Mouse (Mus musculus) fat pad, adult 2 months (tissue): ENCODE measurements around the gene Prkch.
"Not testable (repeated sequence)": the region's sequence is repeated elsewhere in the genome, so short reads cannot be mapped to it uniquely, and the experiment has no call there.

Experiments used
- DNase-seq: peaks from one replicate; pipeline ENCODE4 v3.0.0-alpha.2; 2011; ENCODE audit warnings: low read depth, low spot score; ENCODE audit errors: extremely low read depth

Prkch gene

DNA sequence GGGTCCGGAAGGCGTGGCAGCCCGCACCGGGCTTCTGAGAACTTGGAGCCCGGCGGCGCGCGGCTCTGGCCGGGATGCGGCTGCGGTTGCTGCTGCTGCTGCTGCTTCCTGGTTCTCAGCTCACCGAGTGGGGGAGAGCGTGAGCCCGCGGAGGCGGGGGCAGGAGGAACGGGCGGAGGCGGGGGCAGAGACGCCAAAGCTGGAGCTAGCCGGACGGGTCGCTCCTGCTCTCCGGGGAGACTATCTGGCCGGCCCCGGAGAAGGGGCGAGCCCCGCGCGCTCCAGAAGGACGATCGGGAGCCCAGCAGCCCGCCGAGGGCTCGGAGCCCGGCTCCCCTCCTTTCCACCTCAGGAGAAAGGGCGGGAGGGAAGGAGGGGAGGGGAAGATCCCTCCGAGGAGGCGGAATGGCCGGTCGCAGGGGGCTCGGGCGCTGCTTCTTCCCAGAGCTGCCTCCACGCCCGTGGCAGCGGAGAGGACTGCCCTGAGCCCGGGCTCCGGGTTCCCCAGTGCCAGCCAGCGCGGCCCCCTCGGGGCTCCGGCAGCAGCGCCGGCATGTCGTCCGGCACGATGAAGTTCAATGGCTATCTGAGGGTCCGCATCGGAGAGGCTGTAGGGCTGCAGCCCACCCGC, at the start of gene Prkch:
Gene Prkch (plus strand): TSS at position 187 of the 631 bp plus-strand sequence.
- no peak for DNase-seq

- DNase-seq = no peak
These were observed 47.0 kb upstream of the Prkch start for GRCm38 (mm10) chr12:73537499-73538138.

DNA sequence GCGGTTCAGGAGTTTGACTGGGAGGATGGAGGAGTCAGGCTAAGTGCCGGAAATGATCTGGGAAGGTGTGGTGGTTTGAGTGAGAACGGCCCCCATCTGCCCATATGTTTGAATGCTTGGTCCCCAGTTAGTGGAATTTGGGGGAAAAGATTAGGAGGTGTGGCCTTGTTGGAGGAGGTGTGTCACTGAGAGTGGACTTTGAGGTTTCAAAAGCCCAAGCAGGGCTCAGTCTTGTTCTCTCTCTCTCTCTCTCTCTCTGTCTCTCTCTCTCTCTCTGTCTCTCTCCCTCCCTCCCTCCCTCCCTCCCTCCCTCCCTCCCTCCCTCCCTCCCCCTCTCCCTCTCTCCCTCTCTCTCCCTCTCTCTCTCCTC, 46.5 kb upstream of the Prkch start:
- not testable (repeated sequence) for DNase-seq

- no peak for DNase-seq
These were observed 45.4 kb upstream of the Prkch start for GRCm38 (mm10) chr12:73539151-73539550.

- DNase-seq = no peak
These were observed 44.2 kb upstream of the Prkch start for GRCm38 (mm10) chr12:73540402-73540801.

- DNase-seq = no peak
These were observed 41.4 kb upstream of the Prkch start for GRCm38 (mm10) chr12:73543191-73543590.

GRCm38 (mm10) chr12:73544736-73545671, 39.6 kb upstream of the Prkch start:
- DNase-seq = no peak

- DNase-seq = no peak
These were observed 38.9 kb upstream of the Prkch start for GRCm38 (mm10) chr12:73545672-73546085.

DNA sequence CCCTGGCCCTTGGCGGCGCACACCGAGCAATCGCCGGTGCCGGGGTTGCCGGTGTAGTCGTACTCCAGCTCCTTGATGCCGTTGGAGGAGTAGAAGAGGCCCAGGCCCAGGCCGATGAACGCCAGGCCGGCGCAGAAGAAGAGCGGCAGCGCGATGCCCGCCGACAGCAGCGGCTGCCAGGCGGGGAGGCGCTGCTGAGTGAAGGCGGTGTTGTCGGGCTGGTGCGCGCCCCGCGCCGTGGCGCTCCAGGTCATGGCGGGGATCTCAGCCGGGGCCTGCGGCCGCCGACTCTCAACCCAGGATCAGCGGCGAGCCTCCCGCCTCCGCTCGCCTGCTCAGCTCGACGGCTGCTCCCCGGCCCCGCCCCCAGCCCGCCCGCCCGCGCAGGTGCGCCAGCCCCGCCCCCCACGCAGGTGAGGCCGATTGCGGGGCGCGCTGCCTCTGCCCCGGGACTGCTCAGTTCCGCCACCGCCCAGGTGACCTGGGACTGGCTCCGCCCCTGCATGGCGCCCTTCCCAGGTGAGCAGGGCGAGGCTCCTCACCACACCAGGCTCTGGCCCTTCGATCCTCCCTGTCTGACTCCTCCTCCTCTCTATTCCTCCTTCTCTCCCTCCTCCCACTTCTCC, 38.4 kb upstream of the Prkch start, which contains the start of gene Tmem30b:
Gene Tmem30b (minus strand): TSS at position 307 of the 626 bp plus-strand sequence.
- peak; percentile 31 for DNase-seq

DNA sequence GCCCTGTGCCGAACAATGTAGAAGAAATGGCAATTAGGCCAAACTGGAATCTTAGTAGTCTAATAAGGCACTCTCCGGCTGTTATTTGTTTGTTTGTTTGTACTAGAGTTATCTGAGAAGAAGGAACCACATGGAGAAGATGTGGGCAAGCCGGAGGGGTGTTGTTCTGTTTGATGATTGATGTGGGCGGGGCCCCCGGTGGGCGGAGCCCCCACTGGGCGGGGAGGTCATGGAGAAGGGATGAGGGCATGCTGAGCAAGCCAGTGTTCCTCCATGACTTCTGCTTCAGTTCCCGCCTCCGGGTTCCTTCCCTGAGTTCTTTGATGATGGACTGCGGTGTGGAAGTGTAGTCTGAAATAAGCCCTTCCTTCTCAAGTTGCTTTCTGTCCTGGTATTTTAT, 37.0 kb upstream of the Prkch start:
- DNase-seq = no peak

DNA sequence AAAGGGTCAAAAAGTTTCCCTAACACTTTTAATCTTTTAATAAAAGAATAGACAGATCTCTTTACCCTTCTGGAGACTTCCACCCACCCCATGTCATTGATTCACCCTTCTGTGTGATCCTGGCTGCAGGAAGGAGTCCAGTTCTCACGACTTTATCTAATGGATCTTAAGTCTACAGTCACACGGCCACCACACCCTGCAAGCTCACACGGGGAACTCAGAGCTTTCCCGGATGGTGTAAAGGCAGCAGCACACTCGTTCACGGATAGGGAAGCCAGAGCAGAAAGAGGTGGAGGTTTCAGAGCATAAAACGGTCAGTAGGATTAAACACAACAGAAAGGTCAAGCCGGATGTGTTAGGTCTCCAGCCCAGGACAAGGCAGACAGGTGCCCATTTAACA, 36.3 kb upstream of the Prkch start:
- DNase-seq = no peak

GRCm38 (mm10) chr12:73554155-73554554, 30.4 kb upstream of the Prkch start:
- peak; percentile 18 for DNase-seq

DNA sequence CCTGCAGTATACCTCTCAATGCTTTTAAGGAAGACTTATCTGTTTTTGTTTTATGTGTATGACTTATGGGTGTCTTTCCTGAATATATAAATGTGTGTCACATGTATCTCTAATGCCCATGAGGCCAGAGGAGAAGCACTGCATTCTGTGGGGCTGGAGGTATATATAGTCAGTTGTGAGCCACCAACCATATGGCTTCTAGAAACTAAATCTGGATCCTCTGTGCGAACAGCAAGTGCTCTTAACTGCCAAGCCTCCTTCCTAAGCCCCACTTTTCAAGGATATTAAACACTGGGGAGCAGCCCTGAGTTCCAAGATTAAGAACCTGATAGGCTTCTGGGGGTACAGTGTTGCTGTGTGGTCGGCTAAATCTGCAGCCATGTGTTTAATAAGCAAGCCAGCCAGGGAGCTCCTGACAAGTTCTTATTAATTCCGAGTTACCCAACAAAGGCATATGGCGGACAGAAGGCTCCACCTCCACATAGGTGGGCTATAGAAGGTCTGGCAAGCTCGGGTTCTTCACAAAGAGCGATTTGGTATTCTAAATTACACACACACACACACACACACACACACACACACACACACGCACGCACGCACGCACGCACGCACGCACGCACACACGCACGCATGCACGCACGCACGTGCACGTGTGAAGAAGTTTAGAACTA, 25.9 kb upstream of the Prkch start:
- no peak for DNase-seq

DNA sequence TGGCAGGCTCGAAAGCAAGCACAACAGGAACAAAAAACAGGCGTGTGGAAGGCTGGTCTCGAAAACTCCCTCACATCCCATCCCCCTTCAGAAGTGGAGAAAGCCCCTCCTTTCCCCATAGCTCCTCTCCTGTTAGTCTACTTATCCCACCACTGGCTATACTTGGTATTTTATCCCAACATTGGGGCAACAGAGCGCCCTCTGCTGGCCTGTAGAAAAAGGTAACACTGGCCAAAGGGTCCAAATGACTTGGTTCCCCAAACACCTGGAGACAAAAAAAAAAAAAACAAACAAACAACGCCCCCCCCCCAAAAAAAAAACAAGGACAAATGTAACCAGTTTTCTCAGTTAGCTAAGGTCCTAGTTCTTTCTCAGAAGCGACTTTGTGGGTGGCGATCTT, 24.5 kb upstream of the Prkch start:
- no peak for DNase-seq

GRCm38 (mm10) chr12:73563122-73563521, 21.5 kb upstream of the Prkch start:
- not testable (repeated sequence) for DNase-seq

GRCm38 (mm10) chr12:73564176-73564575, 20.4 kb upstream of the Prkch start:
- no peak for DNase-seq

DNA sequence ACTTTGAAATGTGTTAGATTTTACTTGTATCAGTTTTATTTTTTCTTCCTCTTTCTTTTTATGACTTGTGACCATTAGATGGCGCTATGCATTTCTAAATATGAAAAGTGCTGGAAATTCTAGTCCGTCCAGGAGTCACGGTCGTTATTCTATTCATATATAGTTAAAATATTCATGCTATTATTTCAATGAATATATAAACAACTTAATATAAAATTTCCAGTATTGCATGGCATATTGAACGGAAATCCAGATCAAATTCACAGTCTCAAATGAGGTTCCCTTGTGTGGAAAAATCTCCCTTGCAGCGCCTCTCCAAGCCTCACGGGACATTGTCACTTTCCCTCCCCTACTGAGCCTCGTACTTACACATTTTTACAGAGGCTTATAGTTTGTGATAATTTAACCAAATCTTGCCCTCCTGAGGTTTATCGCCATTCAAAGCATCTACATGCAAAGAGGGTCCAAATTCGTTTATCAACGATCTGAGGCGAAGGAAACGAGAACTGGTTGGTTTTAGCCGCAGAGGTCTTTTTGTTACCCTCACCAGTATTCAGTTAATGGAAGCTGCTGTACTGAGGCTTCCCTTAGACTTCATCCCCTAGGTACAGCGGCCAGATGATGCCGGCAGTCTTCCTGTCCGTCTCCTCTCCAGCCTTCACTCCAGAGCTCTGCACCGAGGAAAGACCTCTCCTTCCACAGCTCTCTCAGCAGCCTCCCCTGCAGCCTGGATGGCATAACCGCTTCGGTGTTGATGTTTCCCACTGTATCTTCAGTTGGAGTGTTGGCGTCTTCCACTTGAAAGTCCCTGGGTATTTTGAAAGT, 19.6 kb upstream of the Prkch start:
- DNase-seq = no peak

DNA sequence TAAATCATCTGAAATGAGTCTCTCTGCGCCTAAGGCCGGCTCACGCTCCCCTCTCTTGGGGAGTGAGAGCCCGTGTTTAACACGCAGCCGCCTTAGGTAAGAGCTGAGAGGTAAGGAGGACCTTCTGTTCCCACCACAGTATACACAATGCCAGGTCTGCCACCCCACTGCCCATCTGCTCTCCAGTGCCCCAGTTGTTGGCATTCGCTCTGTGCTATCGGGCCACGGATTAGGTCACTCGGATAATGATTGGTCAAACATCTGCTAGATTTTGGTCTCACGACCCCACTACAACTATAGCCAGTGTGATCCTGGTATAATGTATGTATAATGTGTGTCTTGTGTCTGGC, 19.0 kb upstream of the Prkch start:
- no peak for DNase-seq

DNA sequence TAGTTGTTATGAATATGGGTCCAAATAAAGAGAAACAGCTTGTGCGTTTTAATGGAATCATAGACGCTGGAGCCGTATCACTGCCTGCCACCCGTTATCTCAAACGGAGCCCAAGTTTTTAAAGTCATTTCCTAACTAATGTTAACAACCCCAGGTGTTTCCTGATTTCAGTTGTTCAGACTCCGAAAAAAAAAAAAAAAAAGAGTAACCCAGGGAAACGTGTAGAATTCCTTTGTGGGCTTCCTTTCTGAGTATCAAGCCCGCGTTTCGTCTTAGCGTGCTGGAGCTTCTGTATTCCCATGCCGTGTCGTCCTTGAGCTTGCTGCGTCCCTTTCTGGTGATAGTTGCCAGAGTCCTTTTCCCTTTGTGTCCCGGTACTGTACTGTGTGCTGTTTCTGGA, 10.0 kb upstream of the Prkch start:
- DNase-seq = no peak

- no peak for DNase-seq
These were observed 6.5 kb upstream of the Prkch start for GRCm38 (mm10) chr12:73578141-73578540.
